10 mouse cellular contexts compared by ENCODE assay signal in genomic region chr7:136129721-136130123, GRCm38 (mm10).
DNase-seq lines count a peak whose midpoint lies in the region; ATAC-seq and TF ChIP-seq lines count a peak whose summit lies in the region.
"Had no signal": no experiment of that assay in that cellular context is flagged by ENCODE, and none has a peak within 500 bp of the region (broad histone marks: within the 10 kb centered on the region; RNA-seq: fewer than 3 reads in every experiment).

No protein-coding gene starts in this region.

- no peak overlapping the region for H3K4me3 ChIP-seq in limb, embryonic 12.5 days (replicated peaks)
- H3K4me3 ChIP-seq in limb, embryonic 10.5 days = no peak overlapping the region
- no peak overlapping the region for H3K4me3 ChIP-seq in limb, embryonic 14.5 days (replicated peaks; ENCODE audit: low read length)

- peak; percentile 42 for DNase-seq in heart, adult 11 months
- DNase-seq in heart, adult 8-10 months (ENCODE audit: low spot score) = no peak
- no peak for DNase-seq in limb, embryonic 10.5 days (ENCODE audit: low spot score)
- peak; percentile 56 for DNase-seq in gastrocnemius, adult 18-20 months (ENCODE audit: low spot score)
- peak; percentile 13 for DNase-seq in limb, embryonic 14.5 days (ENCODE audit: low spot score)
- DNase-seq in adrenal gland, postnatal 25 days = no peak
- DNase-seq: thymus, postnatal 14 days had no signal

- H3K36me3 ChIP-seq in limb, embryonic 12.5 days = no peaks in the 10 kb centered on the region
- H3K36me3 ChIP-seq in limb, embryonic 10.5 days = no peaks in the 10 kb centered on the region
- no peaks in the 10 kb centered on the region for H3K36me3 ChIP-seq in limb, embryonic 14.5 days (ENCODE audit: control insufficient read depth, insufficient read depth, low read length)

- no peak overlapping the region for H3K4me2 ChIP-seq in limb, embryonic 12.5 days
- H3K4me2 ChIP-seq in limb, embryonic 14.5 days (replicated peaks; ENCODE audit: low read depth, low read length, severe bottlenecking) = no peak overlapping the region

- H3K9ac ChIP-seq in limb, embryonic 12.5 days (replicated peaks) = no peak overlapping the region
- H3K9ac ChIP-seq in limb, embryonic 14.5 days (ENCODE audit: low read depth, low read length, severe bottlenecking) = no peak overlapping the region

- 0 out of 2 replicates have a peak overlapping the region, but pooled peaks have one; percentile 31 for H3K27ac ChIP-seq in limb, embryonic 12.5 days
- no peak overlapping the region for H3K27ac ChIP-seq in limb, embryonic 10.5 days
- no peak overlapping the region for H3K27ac ChIP-seq in limb, embryonic 14.5 days (replicated peaks; ENCODE audit: low read depth, low read length)
- H3K27ac ChIP-seq: macrophage had no signal

- no peaks in the 10 kb centered on the region for H3K9me3 ChIP-seq in limb, embryonic 12.5 days
- no peaks in the 10 kb centered on the region for H3K9me3 ChIP-seq in limb, embryonic 10.5 days (replicated peaks)
- H3K9me3 ChIP-seq in limb, embryonic 14.5 days (ENCODE audit: control insufficient read depth, low read length) = no peaks in the 10 kb centered on the region

- H3K27me3 ChIP-seq in limb, embryonic 12.5 days = peaks cover 12% of the 10 kb centered on the region; the same call in 1 of the 2 replicates
- 0 out of 2 replicates have a peak, but pooled peaks cover 9% of the 10 kb centered on the region for H3K27me3 ChIP-seq in limb, embryonic 10.5 days (ENCODE audit: low read depth, poor library complexity, severe bottlenecking)
- H3K27me3 ChIP-seq in limb, embryonic 14.5 days (ENCODE audit: control insufficient read depth, insufficient read depth, low read length) = no peaks in the 10 kb centered on the region

- no peak for TF ChIP-seq POLR2A in limb, embryonic 14.5 days (IDR thresholded peaks at IDR 0.05; ENCODE audit: borderline replicate concordance, extremely low read depth, insufficient read depth, insufficient read length)

- H3K4me1 ChIP-seq in limb, embryonic 12.5 days (replicated peaks) = peaks cover 34% of the 10 kb centered on the region
- peaks cover 19% of the 10 kb centered on the region for H3K4me1 ChIP-seq in limb, embryonic 10.5 days
- H3K4me1 ChIP-seq in limb, embryonic 14.5 days (ENCODE audit: control insufficient read depth, insufficient read depth, low read length) = peaks cover 27% of the 10 kb centered on the region

- no peak for ATAC-seq in limb, embryonic 12.5 days (ENCODE audit: insufficient number of reproducible peaks, insufficient read depth, low FRiP score, low TSS enrichment, low read depth)
- peak; percentile 30; the same call in 1 of the 2 replicates for ATAC-seq in limb, embryonic 14.5 days (ENCODE audit: low FRiP score, low read depth)
- ATAC-seq in megakaryocyte, adult 5-6 weeks (ENCODE audit: poor library complexity, severe bottlenecking) = no peak

- WGBS in limb, embryonic 12.5 days = 35% methylated on average over 7 of the region's 7 CpGs
- WGBS in limb, embryonic 10.5 days = 56% methylated on average over 7 of the region's 7 CpGs
- 34% methylated on average over 7 of the region's 7 CpGs for WGBS in limb, embryonic 14.5 days

Comparison
In these comparisons a context has a peak if more than half of its experiments do, and no peak if none do; other contexts are left out.
1. DNase-seq: peak in heart, adult 11 months (single experiment), gastrocnemius, adult 18-20 months (single experiment) and limb, embryonic 14.5 days (single experiment); none in heart, adult 8-10 months (single experiment), limb, embryonic 10.5 days (single experiment) and adrenal gland, postnatal 25 days (single experiment).